Mouse (Mus musculus): ENCODE data around the gene Atp13a5. TPM values are rescaled to one million over a fixed set of nuclear protein-coding genes. Genes with fewer than 3 reads are reported as not detected.

The Atp13a5 gene
- total and polyA plus RNA-seq, 3 experiments: not detected

- TF ChIP-seq USF2 (IDR thresholded peaks at IDR 0.05; ENCODE audit: borderline replicate concordance in 1 of 2, insufficient read depth in 1 of 2, low read depth in 1 of 2, low read length in 2 of 2) (no peak), MYC (IDR thresholded peaks at IDR 0.05; ENCODE audit: low read depth, low read length) (no peak)
- DNase-seq (ENCODE audit: low read depth, low spot score): no peak
- H3K79me2 ChIP-seq (ENCODE audit: control insufficient read depth, insufficient read depth, low read length, poor library complexity): no peaks in the 10 kb centered on the region
- H3K36me3 ChIP-seq (ENCODE audit: control insufficient read depth in 1 of 2, insufficient read depth in 2 of 2, low read length in 2 of 2): no peaks in the 10 kb centered on the region
- no peak overlapping the region for H3K27ac ChIP-seq (ENCODE audit: control insufficient read depth, low read depth, low read length)
- H3K27me3 ChIP-seq (ENCODE audit: control insufficient read depth in 1 of 2, insufficient read depth in 2 of 2, low read length in 2 of 2): no peaks in the 10 kb centered on the region
- H3K9ac ChIP-seq (ENCODE audit: control insufficient read depth, low read depth, low read length, poor library complexity, severe bottlenecking): no peak overlapping the region
- no peak overlapping the region for H3K4me3 ChIP-seq (ENCODE audit: control insufficient read depth in 1 of 2, insufficient read depth in 1 of 2, low read depth in 2 of 2, low read length in 2 of 2)
- no peaks in the 10 kb centered on the region for H3K4me1 ChIP-seq (ENCODE audit: control insufficient read depth in 1 of 2, insufficient read depth in 2 of 2, low read length in 2 of 2)
- no peaks in the 10 kb centered on the region for H3K9me3 ChIP-seq (replicated peaks; ENCODE audit: insufficient read depth, low read length)
Measured at GRCm38 (mm10) chr16:29208841-29209240, 169.7 kb downstream of the Atp13a5 start.

- H3K27me3 ChIP-seq (ENCODE audit: control insufficient read depth in 1 of 2, insufficient read depth in 2 of 2, low read length in 2 of 2): no peaks in the 10 kb centered on the region
- no peak overlapping the region for H3K27ac ChIP-seq (ENCODE audit: control insufficient read depth, low read depth, low read length)
- no peaks in the 10 kb centered on the region for H3K4me1 ChIP-seq (ENCODE audit: control insufficient read depth in 1 of 2, insufficient read depth in 2 of 2, low read length in 2 of 2)
- H3K36me3 ChIP-seq (ENCODE audit: control insufficient read depth in 1 of 2, insufficient read depth in 2 of 2, low read length in 2 of 2): no peaks in the 10 kb centered on the region
- H3K4me3 ChIP-seq (ENCODE audit: control insufficient read depth in 1 of 2, insufficient read depth in 1 of 2, low read depth in 2 of 2, low read length in 2 of 2): no peak overlapping the region
- H3K9me3 ChIP-seq (replicated peaks; ENCODE audit: insufficient read depth, low read length): no peaks in the 10 kb centered on the region
- H3K9ac ChIP-seq (ENCODE audit: control insufficient read depth, low read depth, low read length, poor library complexity, severe bottlenecking): no peak overlapping the region
- DNase-seq (ENCODE audit: low read depth, low spot score): no peak
- H3K79me2 ChIP-seq (ENCODE audit: control insufficient read depth, insufficient read depth, low read length, poor library complexity): no peaks in the 10 kb centered on the region
- TF ChIP-seq GABPA (IDR thresholded peaks at IDR 0.05; ENCODE audit: low read depth, low read length): no peak
- TF ChIP-seq TBP (IDR thresholded peaks at IDR 0.05; ENCODE audit: low read depth, low read length): no peak
- no peak for TF ChIP-seq E2F4 (IDR thresholded peaks at IDR 0.05; ENCODE audit: borderline replicate concordance, low read depth, low read length)
- no peak for TF ChIP-seq JUND (IDR thresholded peaks at IDR 0.05; ENCODE audit: low read depth, low read length)
- no peak for TF ChIP-seq ZMIZ1 (IDR thresholded peaks at IDR 0.05; ENCODE audit: low read depth, low read length)
- no peak for TF ChIP-seq ETS1 (IDR thresholded peaks at IDR 0.05; ENCODE audit: low read depth, low read length)
- no peak for TF ChIP-seq MXI1 (IDR thresholded peaks at IDR 0.05; ENCODE audit: low read depth, low read length)
- TF ChIP-seq RAD21 (IDR thresholded peaks at IDR 0.05; ENCODE audit: low read depth, low read length): no peak
- no peak for TF ChIP-seq ZKSCAN1 (IDR thresholded peaks at IDR 0.05; ENCODE audit: low read depth, low read length)
- TF ChIP-seq ELF1 (IDR thresholded peaks at IDR 0.05; ENCODE audit: low read depth, low read length): no peak
- TF ChIP-seq UBTF (IDR thresholded peaks at IDR 0.05; ENCODE audit: borderline replicate concordance, insufficient read depth, low read depth, low read length): no peak
- no peak for TF ChIP-seq SIN3A (IDR thresholded peaks at IDR 0.05; ENCODE audit: low read length)
- TF ChIP-seq CTCF (IDR thresholded peaks at IDR 0.05 in 2 of 3, conservative IDR thresholded peaks at IDR 0.05 in 1 of 3; ENCODE audit: control insufficient read depth in 1 of 3, insufficient read depth in 1 of 3, low read depth in 2 of 3, low read length in 3 of 3, poor library complexity in 1 of 3, severe bottlenecking in 1 of 3): no peak
- TF ChIP-seq TAL1 (IDR thresholded peaks at IDR 0.05; ENCODE audit: low read length): no peak
- no peak for TF ChIP-seq POLR2AphosphoS2 (IDR thresholded peaks at IDR 0.05; ENCODE audit: low read length)
Measured at GRCm38 (mm10) chr16:29205581-29205980, 173.0 kb downstream of the Atp13a5 start.

All from MEL (cell line).